Mouse (Mus musculus) B cell, adult 2 months (primary cell): ENCODE results near the gene Styx.
A peak's percentile ranks its signal among the peaks of the same experiment; 100 is the strongest.
"Not testable (repeated sequence)": the region's sequence is repeated elsewhere in the genome, so short reads cannot be mapped to it uniquely, and the experiment has no call there.

Experiments
- DNase-seq, 2 experiments: peaks; one replicate each; pipeline ENCODE4 v3.0.0; 2022

The Styx gene

DNA sequence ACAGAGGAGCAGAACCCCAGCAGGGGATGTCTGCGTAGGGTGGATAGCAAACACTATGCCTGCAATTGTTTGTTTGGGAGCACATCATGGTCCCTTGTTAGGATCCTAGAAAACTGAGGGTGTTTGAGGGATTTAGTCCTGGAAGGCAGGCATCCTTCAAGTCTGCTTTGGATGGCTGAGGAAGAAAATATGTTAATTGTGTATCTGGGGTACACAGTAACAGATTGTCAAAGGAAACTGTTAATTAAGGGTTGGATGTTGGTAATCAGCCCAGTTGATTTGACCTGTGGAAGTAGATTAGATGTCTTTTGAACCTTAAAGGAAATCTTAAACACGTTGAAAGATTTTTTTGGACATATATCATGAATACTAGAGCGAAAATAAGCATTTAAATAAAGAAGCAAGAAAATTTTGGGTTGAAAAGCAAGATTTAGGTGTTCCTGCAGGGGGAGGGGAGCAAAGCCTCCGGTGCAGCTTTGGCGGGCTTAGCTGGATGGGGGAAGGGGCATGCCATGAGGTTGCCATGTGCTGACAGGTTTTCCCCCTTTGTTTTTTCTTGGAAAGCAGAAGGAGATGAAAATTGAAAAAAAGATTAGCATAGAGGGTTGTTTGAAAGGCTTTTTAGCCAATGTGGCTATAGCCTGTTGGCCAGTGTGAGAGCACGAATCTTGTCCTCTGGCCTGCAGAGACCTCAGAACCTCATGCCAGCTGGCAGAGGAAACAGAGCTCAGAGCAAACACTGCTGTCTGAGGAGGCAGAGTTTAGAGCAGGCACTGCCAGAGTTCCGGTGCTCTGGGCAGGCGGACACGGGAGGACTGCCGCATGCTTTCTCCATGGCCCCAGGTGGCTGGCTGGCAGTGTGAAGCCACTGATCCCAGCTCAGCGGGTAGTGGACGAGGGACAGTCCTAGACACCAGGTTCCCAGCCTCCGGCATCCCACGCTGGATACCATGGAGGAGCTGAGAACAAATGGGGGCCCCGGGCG is 13.6 kb downstream of the Styx start:
- DNase-seq, result no peak

GRCm38 (mm10) chr14:45365196-45365587 is 14.3 kb downstream of the Styx start:
- DNase-seq, result no peak

GRCm38 (mm10) chr14:45378771-45379170 is 27.9 kb downstream of the Styx start:
- no peak for DNase-seq

- DNase-seq, result no peak
Measured at GRCm38 (mm10) chr14:45380756-45381155, 29.9 kb downstream of the Styx start.

- peak; percentile 4 to 22 for DNase-seq
Measured at GRCm38 (mm10) chr14:45382912-45383311, 32.0 kb downstream of the Styx start.

DNA sequence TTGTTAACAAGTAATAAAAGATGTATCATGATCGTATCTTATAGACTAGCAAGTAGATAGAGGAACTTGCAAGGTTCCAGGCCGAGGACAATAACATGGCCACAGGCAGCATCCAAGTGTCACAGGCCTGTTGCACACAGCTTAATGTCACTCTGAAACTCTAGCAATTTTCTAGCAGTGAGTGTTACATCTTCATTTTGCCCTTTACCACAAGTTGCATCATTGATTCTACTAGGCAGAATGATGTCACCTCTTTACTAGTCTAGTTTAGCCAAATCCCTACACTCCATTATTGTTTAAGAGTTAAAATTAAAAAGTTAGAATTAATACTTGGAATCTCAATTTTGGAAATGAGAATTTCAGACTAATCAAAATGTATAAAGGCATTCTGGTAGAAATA is 34.7 kb downstream of the Styx start:
- DNase-seq, result no peak

GRCm38 (mm10) chr14:45387480-45387879 is 36.6 kb downstream of the Styx start:
- peak in 1 of 2 experiments; percentile 4 for DNase-seq

DNA sequence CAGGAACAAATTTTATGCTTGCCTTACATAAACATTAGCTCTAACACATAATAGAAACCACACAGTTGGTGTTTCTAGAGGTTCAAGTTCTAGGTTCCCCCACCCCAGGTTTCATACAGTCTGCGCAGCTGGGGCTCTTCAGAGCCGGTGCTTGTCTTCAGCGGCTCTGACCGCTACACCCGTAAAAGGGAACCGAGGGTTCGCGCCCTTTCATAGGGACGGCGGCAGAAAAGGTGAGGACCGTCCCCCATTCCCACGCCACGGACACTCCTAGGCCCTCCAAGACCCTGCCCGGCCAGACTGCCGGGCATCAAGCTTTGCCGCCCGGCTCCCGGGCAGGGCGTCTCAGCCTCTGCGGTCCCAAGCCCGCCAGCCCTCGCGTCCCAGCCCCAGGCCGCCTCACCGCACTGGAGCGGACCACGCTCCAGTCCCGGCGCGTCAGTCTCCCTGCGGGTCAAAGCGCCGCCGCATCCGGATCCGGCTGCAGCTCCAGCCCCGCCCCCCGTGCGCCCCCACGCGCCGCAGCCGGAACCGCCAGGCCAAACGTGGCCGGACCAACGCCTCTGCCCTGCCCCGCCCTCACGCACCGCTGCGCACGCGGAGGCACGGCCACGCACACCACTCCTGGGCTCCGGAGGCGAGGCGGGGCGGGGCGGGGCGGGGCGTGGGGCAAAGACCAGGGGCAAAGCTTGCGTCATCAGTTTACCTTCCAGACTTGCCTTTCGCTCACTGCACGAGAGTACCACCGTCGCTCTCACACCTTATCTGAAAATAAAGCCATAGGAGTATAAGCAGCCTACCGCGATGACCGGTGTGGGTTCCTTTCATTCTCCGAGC is 37.7 kb downstream of the Styx start:
- peak; percentile 76 to 80 for DNase-seq

GRCm38 (mm10) chr14:45389194-45389593 is 38.3 kb downstream of the Styx start:
- DNase-seq, result no peak

- DNase-seq, result no peak
Measured at GRCm38 (mm10) chr14:45399836-45400235, 48.9 kb downstream of the Styx start.

DNA sequence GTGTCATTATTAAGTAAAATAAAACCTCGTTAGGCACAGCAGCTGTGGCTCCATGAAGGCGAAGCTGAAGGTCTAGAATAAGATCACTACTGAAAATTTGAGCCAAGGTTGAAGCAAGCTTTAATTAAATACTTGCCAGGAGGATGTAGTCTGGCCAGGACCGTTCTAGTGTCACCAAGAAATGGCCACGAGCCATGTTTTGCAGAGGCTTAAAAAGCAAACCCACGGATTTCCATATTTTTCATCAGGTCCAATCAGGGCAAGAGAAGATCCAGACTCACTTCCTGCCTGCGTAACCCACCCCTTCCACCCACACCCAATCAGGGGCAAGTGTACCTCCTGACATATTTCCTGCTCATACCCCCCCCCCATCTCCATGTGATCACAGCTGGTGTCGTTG is 52.8 kb downstream of the Styx start:
- no peak for DNase-seq

GRCm38 (mm10) chr14:45404813-45405212 is 53.9 kb downstream of the Styx start, which contains the start of gene Gnpnat1:
TSS of gene Gnpnat1 (minus strand) at chr14:45404913.
- not testable (repeated sequence) for DNase-seq

DNA sequence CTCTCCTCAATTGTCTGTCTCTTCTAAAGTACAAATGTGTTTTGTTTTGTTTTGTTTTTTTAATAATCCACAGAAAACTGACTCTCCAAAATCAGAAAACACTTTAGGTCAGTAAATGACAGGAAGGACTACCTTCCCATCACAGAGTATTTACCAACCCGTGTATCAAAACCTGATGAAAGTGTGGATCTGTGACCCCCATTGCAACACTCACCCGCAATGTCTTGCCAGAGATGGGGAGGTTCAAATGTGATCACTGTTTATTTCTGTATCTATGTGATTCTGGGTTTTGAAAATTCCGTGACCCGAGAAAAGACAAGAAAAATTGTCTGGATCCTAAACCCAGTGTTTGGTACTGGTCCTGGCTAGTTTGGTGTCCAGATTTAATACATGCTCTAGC is 65.4 kb downstream of the Styx start:
- DNase-seq, result no peak

DNA sequence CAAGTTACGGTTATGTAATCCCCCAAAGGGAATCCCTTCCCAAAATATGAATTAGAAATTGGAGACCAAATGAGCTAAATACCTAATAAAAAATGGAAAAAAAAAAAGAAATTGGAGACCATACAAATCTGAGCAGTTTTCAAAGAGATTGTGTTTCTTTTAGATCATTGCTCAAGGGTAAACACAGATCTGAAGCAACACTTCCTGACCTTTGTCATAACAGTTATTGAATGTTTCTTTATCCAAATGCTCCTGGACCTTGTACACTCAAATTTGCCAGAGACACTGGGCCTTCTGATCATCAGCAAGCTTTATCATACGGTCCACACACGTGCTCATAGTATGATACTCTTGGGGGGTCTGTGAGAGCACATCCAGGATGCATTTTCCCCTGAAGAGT is 67.7 kb downstream of the Styx start:
- DNase-seq, result no peak

DNA sequence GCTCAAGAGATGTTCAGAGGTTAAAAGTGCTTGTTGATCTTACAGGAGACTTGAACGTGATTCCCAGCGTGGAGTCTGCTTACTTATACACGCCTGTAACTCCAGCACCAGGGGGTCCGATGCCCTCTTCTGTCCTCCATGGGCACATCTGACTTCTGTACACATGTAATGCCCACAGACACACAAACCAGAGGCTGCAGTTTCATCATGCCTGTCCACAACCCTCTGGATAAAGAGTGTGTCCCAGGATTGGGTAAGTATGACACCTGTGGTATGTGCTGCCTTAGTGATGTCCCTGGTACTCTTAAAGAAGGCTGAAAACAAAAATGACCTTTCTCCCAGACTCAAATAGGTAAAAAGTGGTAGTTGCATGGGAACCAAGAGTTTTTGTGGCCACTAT is 68.4 kb downstream of the Styx start:
- DNase-seq, result no peak

DNA sequence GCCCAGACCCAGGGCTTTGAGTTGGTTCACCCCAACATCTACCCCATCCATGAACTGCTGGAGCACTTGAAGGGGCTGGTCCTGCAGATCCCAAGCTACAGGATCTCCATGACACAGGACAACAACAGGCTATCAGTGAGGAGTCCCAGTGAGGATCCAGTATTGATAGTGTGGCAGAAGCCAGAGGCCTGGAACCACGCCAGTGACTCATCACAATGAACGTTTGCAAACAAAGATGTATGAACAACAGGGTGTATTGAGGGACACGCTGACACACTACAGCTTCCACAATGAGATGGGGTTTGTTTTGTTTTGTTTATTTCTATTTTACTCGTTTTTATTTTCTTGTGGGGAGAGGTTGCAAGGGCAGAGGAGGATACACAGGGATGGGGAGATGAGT is 71.5 kb downstream of the Styx start:
- DNase-seq, result no peak

DNA sequence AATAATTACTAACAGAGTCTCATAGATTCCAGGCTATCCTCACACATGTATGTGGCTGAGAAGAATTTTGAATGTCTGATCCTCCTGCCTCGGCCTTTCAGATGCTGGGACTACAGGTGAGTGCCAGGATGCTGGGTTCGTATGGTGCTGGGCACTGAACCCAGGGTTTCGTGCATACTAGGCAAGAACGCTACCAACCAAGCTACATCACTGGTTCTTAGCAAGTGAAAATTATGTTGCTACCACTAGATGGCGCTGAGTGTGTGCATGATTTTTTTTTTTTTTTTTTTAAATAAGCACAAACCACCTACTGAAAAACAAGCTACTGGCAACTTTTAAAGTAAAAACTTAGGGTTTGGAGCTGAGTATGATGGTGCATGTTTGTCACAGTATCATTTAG is 72.3 kb downstream of the Styx start:
- peak; percentile 31 to 37 for DNase-seq

- DNase-seq, result no peak
Measured at GRCm38 (mm10) chr14:45430066-45430842, 79.4 kb downstream of the Styx start.

- DNase-seq, result peak; percentile 35 to 41
Measured at GRCm38 (mm10) chr14:45432003-45432402, 81.1 kb downstream of the Styx start.

DNA sequence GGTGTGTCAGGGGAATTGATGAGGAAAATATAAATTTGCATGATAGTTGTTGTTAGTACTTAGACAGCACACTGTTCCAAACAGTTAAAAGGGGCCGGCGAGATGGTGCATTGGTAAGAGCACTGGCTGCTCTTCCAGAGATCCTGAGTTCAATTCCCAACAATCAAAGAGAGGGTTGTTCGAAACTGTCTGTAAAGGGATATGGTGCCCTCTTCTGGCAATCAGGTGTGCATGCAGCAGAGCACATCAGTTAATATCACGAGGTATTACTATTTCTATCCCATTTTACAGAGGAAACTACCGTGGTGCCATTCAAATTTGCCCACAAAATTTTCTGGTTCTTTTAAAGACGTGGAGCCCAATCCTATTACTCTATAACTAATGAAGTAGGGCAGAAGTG is 83.3 kb downstream of the Styx start:
- DNase-seq, result no peak

- DNase-seq, result no peak
Measured at GRCm38 (mm10) chr14:45438250-45438930, 87.5 kb downstream of the Styx start.

DNA sequence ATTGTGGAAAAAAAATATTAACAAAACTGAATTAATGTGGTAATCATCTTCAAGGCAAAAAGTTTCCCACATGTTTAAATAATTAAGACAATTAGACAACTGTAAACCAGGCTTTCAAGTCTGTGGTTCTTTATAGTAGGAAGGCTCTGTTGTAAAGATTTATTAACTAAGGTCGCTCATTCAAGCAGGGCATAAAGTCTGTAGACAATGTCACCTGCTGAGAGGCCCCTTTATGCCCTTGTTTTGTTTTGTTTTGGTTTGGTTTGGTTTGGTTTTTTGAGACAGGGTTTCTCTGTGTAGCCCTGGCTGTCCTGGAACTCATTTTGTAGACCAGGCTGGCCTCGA is 88.0 kb downstream of the Styx start:
- no peak for DNase-seq
